Mouse (Mus musculus): ENCODE measurements around the gene Ctse.

Gene Ctse

GRCm38 (mm10) chr1:131702094-131702766, 64.1 kb downstream of the Ctse start:
- DNase-seq = no peak

- no peak for DNase-seq
These were observed 65.4 kb downstream of the Ctse start for GRCm38 (mm10) chr1:131703482-131703881.

- DNase-seq = peak; percentile 50 to 69
These were observed 70.2 kb downstream of the Ctse start for GRCm38 (mm10) chr1:131708338-131708737.

GRCm38 (mm10) chr1:131711518-131711917, 73.4 kb downstream of the Ctse start:
- no peak for DNase-seq

- DNase-seq = peak; percentile 80 to 88
These were observed 74.3 kb downstream of the Ctse start for GRCm38 (mm10) chr1:131712386-131712785.

GRCm38 (mm10) chr1:131714388-131715337, 76.6 kb downstream of the Ctse start:
- no peak for DNase-seq

- DNase-seq = no peak
These were observed 81.0 kb downstream of the Ctse start for GRCm38 (mm10) chr1:131718952-131719694.

GRCm38 (mm10) chr1:131721989-131722388, 83.9 kb downstream of the Ctse start:
- DNase-seq = no peak

GRCm38 (mm10) chr1:131723549-131723948, 85.4 kb downstream of the Ctse start:
- DNase-seq = no peak

All from lung, adult 18-20 months (tissue).